Mouse (Mus musculus) bone marrow macrophage, adult 2 months (primary cell): ENCODE results near the gene Klhdc8a.

ENCODE experiments used
- CTCF ChIP-seq: IDR thresholded peaks from 2 replicates; pipeline ENCODE4 v1.5.1; 2012; ENCODE audit warnings: low read depth, mild to moderate bottlenecking, low read length, moderate library complexity
- POLR2A ChIP-seq: IDR thresholded peaks from 2 replicates; pipeline ENCODE4 v1.6.1; 2012; ENCODE audit warnings: mild to moderate bottlenecking, low read depth, low read length, borderline replicate concordance

DNA sequence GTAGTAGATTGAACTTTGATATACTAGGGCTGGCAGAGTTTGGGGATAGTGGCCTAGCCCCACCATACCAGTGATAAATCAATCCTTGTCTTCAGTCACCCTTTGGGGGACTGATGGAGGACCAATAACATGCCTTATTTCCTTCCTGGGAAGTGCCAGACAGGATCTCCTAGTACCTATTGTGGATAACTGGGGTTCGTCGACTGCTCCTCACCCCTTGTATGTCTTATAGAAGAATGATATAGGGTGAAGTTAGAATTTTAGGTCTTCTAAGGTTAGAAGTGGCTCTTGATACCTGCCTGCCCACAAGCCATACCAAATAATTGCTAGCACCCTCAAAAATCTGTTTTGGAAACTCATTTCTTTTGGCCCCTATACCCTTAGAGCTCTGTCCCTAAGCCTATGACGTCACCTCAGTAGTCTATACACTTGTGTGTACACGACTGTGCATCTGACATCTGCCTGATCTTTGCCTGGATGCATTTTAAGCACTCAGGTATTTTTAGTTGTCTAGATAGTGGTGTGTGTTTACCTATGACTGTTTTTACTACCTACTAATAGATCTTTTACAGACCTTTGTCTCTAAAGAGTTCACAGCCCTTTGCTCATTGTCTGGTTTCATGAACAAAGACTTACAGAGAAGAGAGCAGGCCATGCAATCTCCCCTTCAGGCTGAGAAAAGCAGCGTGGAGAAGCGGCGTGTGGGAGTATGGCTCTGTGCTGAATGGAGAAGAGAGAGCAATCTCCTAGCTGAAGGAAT, 23.6 kb downstream of the Klhdc8a start:
- TF ChIP-seq POLR2A, result no peak
- TF ChIP-seq CTCF, result no peak
